Mouse (Mus musculus): ENCODE measurements around the gene Cpe.

DNA sequence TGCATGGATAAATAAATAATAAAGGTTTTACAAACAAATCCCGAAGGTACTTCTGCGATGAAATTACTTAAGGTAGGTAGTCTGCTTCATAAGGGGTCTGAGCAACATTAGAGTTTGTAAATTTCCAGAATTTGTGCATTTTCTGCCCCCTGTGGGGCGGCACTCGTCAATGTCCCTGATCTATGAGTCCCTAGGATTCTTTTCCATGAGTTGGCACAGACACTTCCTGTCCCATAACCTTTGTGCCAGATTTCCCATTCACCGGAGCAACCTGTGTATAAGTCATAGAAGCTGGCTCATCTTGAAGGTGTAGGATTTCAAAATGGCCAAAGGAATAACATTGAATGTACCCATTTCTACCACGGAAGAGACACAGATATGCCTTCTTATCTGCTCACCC, 2.5 kb downstream of the Cpe start:
- TF ChIP-seq POLR2A (IDR thresholded peaks at IDR 0.05; ENCODE audit: insufficient read length, low read depth) (no peak), MAX (IDR thresholded peaks at IDR 0.05; ENCODE audit: low read depth) (no peak), POLR2AphosphoS2 (IDR thresholded peaks at IDR 0.05; ENCODE audit: insufficient read length, low read depth) (no peak), MYOG (IDR thresholded peaks at IDR 0.05; ENCODE audit: control insufficient read depth in 1 of 3, insufficient read depth in 1 of 3, insufficient read length in 2 of 3, low read depth in 2 of 3) (no peak), CEBPB (IDR thresholded peaks at IDR 0.05; ENCODE audit: insufficient read depth, poor library complexity, severe bottlenecking) (no peak)

All from myocyte (in vitro differentiated cells).